Mouse (Mus musculus) left cerebral cortex, adult 9 months (tissue): ENCODE measurements around the gene P4hb.

Source experiments
- DNase-seq, 2 experiments: peaks; one replicate each; pipeline ENCODE4 v3.0.0; 2022; ENCODE audit warnings: low spot score in 2 of 2

Gene P4hb

DNA sequence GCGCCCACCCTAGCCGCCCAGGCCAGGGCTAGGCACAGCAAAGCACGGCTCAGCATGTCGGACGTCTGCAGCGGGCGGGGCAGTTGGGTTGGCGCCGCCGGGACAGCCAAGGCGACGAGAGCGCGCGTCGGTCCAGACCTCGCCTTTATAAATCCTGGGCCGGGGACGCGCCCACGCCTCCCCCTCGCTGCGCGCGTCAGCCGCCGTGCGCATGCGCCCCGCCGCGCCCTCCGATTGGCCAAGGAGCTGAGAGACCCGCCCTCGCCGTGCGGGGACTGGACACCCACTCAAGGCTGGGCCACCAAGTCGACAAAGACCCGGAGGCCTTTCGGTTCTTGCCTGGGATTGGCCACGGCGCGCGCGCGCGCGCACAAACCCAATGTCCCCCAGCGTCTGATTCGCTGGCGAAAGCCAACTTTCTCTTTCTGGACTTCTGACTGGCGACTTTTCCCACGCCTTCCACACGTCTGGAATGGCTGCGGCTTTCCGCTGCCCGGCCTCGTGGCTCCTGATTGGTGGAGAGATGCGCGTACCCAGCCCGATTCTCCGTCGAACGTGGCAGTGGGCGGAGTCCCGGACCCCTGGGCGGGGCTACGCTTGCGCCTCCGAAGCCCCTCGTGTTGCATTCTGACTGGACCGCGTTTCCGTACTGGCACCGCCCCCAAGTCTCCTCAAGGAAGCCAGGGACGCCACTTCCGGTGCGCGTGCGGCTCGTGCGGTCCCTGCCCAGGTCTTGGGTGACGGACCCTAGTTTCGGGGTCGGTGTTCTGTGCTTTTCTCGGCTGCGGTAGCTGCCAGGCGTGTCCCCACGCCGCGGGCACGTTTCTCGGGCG, at the start of gene P4hb:
Gene P4hb (minus strand): TSS at position 502 of the 833 bp plus-strand sequence.
- peak; percentile 100 for DNase-seq

- no peak for DNase-seq
These were observed 49.8 kb upstream of the P4hb start for GRCm38 (mm10) chr11:120622805-120623204.

DNA sequence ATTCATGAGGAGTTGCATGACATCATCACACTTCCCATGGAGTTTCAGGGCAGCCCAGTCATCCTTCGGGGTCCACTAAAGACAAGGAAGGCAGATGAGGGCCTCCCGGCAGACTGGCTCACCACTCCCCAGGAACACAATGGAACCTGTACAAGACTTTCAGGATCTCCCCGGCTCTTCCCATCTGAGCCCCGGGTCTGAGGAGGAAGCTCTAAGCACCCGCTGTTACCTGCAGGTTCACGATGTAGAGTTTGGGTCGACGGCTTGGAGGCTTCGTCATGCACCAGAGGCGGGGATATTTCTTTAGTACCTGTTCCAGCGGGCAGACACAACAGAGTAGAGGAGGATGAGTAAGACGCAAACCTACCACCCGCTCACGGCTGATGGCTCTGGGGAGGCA, 47.1 kb upstream of the P4hb start:
- no peak for DNase-seq

DNA sequence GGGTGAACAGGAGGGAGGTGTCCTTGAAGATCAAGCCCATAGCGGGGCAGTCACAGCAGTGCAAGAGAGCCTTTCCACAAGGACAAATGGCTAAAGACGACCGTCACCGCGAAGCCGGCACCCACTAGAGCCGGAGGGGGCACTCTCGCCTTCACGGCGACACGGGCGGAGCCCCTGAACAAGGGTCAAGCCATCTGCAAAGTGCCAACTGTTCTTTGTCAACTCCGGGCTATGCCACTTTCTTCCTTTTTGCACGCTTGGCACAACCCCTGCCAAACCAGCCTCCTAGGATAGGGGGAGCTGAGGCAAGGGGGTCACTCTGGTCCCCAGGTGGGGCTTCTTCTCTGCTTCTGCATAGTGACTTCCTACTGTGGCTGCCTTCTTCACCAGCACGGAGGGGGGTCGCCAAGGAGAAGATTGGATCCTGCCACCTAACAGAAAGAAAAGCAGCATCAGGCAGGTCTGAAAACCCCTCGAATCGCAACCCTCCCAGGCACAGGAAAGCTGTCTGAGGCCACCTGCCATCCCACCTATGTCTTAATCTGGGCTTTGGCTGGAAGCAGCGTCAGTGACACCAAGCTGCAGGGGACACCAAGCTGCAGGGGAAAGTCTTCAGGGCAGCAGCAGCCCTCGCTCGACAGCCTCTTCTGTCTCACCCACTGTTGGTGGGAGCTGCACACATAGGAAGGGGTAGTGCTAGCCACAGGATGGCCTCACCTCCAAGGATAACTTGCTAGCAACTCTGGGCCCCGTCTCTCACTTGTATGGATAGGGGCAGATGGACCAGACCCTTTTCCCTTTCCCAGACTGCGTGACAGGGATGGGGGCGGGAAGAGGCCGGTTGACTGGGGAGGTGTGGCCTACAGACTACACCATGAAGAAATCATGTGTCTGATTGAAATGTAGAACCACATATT, 45.8 kb upstream of the P4hb start:
- no peak for DNase-seq

DNA sequence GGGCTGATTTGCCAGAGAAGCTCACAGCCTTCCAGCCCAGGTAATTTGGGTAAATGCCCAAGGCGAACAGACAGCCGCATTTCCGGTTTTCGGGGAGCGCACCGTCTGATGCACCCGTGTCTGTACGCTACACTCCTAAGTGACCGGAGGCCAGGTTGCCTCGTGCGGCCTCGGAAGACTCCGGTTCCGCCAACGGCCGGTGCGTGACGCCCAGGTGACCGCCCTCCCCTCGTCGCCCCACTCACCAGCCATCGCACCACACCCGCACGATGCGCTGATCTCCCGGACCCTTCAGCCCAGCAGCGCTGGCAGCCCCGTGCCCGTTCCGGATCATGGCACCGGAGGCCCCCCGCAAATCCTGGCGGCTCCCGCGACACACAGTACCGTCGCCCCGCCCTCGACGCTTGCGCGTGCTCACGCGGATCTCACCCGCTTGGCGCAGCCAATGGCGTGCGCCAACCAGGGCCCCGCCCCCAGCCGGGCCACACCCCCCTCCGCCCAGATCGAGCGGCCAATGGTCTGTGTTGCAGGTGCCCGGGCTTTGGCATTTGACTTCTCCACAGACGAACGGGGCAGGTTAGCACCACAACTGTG, 44.6 kb upstream of the P4hb start, which contains the start of gene Pcyt2:
Gene Pcyt2 (minus strand): TSS at position 418 of the 594 bp plus-strand sequence.
- DNase-seq: peak; percentile 76 to 90

DNA sequence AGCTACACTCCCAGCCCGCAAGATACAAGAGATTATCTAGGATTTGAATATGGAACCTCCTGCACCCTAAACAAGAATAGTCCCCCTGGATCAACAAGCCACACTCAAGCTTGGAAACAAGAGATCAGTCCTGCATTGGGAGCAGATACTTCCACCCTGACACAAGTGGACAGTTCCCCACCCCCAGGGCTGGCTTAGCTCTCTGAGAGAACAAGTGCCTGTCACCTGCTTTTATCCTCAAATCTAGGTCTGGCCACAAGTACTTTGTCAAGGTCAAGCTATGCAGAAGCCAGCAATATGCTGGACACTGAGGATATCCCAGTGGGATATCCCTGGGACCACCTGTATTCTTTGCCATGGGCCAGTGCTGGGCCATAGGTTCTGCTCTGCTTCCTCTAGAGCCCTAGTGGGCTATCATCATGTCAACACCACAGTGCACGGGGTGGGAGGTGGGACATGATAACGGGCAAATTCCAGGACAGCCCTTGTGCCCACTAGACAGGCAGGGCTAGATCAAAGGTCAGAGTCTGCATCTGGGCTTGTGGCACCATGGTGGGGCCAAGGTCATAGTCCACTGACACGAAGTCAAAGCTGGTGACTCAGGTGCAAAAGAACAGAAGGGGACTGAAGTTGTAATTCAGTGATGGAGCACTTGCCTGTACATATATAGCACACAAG, 43.7 kb upstream of the P4hb start:
- DNase-seq: no peak

- DNase-seq: no peak
These were observed 42.7 kb upstream of the P4hb start for GRCm38 (mm10) chr11:120615606-120616203.

GRCm38 (mm10) chr11:120615167-120615566, 42.1 kb upstream of the P4hb start:
- DNase-seq: no peak

DNA sequence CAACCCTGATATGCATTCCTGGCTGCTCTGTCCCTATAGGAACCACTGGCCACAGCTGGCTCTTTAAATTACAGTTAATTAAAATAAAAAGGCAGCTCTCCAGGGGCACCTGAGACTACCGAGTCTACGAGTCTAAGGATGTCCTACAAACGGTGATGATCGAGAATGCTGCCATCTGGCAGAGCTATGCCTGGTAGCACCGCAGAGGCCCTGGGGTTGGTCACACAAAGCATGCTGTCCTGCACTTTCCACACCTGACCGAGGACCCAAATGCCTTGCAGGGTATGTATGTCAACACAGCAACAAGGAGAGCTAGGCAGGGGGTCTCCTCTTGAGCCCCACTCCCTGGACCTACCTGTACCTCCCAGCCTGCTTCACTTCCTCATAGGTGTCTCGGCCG, 40.9 kb upstream of the P4hb start:
- no peak for DNase-seq

DNA sequence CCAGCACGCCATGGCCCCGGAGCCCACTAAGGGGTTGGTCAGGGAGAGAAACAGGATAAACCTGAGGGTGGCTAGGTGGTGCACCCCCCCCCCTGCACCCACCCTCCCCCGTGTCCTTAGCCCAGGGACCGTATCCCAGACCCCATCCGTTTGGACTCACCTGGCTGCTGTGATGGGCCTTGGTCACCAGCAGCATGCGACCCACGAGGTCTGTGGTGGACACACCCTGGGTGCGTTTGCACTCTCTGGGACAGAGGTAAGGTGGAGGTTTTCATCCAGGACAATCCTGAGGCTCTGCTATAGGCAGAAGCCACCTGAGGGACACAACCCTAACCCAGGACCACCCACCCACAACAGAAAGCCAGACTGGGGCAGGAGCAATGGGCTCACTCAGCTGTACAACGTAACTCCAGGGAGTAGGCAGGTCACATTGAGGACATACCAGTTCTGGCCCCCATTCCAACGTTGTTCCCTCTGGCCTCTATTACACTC, 40.5 kb upstream of the P4hb start:
- no peak for DNase-seq

- no peak for DNase-seq
These were observed 39.7 kb upstream of the P4hb start for GRCm38 (mm10) chr11:120612763-120613162.

GRCm38 (mm10) chr11:120610477-120611046, 37.5 kb upstream of the P4hb start:
- DNase-seq: no peak

DNA sequence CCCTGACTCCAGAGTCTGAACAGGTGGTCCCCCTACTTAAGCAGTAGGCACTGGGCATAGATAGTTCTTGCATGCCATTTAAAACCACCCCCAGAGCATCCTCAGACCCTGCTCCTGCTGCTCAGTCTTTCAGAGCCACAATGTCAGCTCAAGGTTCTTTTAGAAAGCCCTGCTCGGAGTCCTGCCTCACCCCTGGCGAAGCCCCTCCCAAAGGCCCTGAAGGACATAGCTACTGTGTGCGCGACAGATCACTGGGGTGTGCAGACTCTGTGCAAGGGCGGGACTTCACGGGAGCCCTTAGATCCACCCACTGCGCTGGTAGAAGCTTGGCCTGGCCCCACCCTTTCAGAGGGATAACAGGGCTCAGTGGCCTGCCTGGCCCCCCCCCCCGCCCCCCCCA, 36.2 kb upstream of the P4hb start:
- DNase-seq: no peak

- no peak for DNase-seq
These were observed 35.4 kb upstream of the P4hb start, which contains the start of gene Npb for GRCm38 (mm10) chr11:120608241-120609034. Gene Npb (plus strand): TSS chr11:120608477.

- DNase-seq: no peak
These were observed 33.7 kb upstream of the P4hb start for GRCm38 (mm10) chr11:120606764-120607163.

DNA sequence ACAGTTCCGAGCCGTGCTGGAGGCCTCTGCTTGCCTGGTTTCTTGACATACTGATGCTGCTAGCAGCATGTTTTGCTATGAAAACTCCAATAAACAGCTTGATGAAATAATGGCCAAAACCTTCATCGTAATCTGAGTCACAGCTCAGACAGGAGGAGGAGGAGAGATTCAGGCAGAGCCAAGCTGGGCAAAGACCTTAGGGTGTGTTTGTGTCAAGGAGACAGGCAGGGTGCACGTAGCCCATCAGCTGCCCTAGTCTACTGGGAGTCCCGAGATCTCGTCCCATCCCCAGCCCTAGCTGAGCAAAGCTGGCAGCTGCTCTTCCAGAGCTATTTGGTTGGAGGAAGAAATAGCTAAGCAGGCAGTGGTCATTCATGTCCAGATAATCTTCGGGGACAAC, 32.6 kb upstream of the P4hb start:
- DNase-seq: no peak

GRCm38 (mm10) chr11:120603545-120603944, 30.5 kb upstream of the P4hb start:
- no peak for DNase-seq

DNA sequence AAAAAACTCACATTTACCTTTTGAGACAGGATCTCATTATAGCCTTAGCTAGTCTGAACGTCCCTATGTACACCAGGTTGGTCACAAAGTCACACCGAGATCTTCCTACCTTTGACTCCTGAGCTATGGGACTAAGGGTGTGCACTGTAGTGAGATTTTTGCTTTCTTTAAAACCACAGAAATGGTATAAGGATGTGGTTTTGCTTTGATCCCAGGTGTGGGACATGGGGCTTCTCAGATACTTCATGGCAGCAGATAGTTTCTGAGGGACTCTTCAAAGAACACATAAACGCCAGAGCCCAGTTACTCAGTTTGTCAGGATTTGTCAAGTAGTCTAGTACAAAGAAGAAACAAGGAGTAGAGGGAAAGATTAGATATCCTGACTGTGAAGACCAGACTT, 27.7 kb upstream of the P4hb start:
- DNase-seq: no peak

DNA sequence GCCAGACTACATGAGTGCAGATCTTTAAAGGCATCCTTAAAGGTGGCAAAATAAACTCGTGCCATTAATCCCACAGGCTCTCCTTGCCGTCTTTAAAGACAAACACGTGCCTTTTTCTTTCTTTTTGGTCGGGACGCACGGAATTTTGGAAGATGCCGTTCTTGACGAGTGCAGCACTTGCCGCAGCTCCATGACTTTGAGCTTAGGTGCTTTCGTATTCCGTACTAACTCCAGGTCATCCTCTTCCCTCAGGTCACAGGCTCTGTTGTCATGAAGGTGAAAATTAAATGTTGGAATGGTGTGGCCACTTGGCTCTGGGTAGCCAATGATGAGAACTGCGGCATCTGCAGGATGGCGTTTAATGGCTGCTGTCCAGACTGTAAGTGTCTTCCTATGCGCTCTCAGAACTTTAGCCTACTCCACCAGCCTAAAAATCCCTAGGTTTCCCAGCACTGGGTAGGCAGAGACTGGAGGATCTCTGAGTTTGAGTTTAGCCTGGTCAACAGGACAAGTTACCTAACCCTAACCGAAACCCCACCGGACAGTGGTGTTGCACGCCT, 26.0 kb upstream of the P4hb start:
- DNase-seq: no peak
